Mouse (Mus musculus): Measurements from ENCODE around the gene Abcb1a.

Gene Abcb1a

GRCm38 (mm10) chr5:8659911-8660737 lies at the start of gene Abcb1a:
Abcb1a (plus strand) TSS chr5:8660077.
- in situ Hi-C loops (cut with MboI, MseI), result loop anchor here in 1 of 2 experiments (10.0 kb wide), 1 partner anchor 235 kb away; the partner anchor contains the start of genes Dbf4 and Slc25a40

- in situ Hi-C loops (cut with MboI, MseI), result no loop called here
Observed at GRCm38 (mm10) chr5:8622071-8622595, 37.7 kb upstream of the Abcb1a start.

GRCm38 (mm10) chr5:8622596-8623231 lies 37.2 kb upstream of the Abcb1a start, which contains the start of gene Rundc3b:
Rundc3b (minus strand) TSS chr5:8622952.
- in situ Hi-C loops (cut with MboI, MseI), result no loop called here

- in situ Hi-C loops (cut with MboI, MseI), result no loop called here
Observed at GRCm38 (mm10) chr5:8632901-8633300, 27.0 kb upstream of the Abcb1a start.

- in situ Hi-C loops (cut with MboI, MseI), result no loop called here
Observed at GRCm38 (mm10) chr5:8634489-8634975, 25.3 kb upstream of the Abcb1a start.

GRCm38 (mm10) chr5:8648300-8648699 lies 11.6 kb upstream of the Abcb1a start:
- in situ Hi-C loops (cut with MboI, MseI), result no loop called here

- in situ Hi-C loops (cut with MboI, MseI), result no loop called here
Observed at GRCm38 (mm10) chr5:8648774-8649173, 11.1 kb upstream of the Abcb1a start.

GRCm38 (mm10) chr5:8652085-8652484 lies 7.8 kb upstream of the Abcb1a start:
- in situ Hi-C loops (cut with MboI, MseI), result no loop called here

- in situ Hi-C loops (cut with MboI, MseI), result loop anchor here in 1 of 2 experiments (10.0 kb wide), 1 partner anchor 236 kb away; the partner anchor contains the start of genes Dbf4 and Slc25a40
Observed at GRCm38 (mm10) chr5:8660738-8661151, 868 bp downstream of the Abcb1a start.

GRCm38 (mm10) chr5:8664678-8665077 lies 4.8 kb downstream of the Abcb1a start:
- in situ Hi-C loops (cut with MboI, MseI), result loop anchor here in 1 of 2 experiments (10.0 kb wide), 1 partner anchor 240 kb away; the partner anchor contains the start of genes Dbf4 and Slc25a40

GRCm38 (mm10) chr5:8667758-8668474 lies 8.0 kb downstream of the Abcb1a start:
- in situ Hi-C loops (cut with MboI, MseI), result loop anchor here in 1 of 2 experiments (10.0 kb wide), 1 partner anchor 243 kb away; the partner anchor contains the start of genes Dbf4 and Slc25a40

- in situ Hi-C loops (cut with MboI, MseI), result loop anchor here in 1 of 2 experiments (10.0 kb wide), 1 partner anchor 245 kb away; the partner anchor contains the start of genes Dbf4 and Slc25a40
Observed at GRCm38 (mm10) chr5:8669606-8670005, 9.7 kb downstream of the Abcb1a start.

GRCm38 (mm10) chr5:8675262-8675951 lies 15.5 kb downstream of the Abcb1a start:
- in situ Hi-C loops (cut with MboI, MseI), result no loop called here

- in situ Hi-C loops (cut with MboI, MseI), result no loop called here
Observed at GRCm38 (mm10) chr5:8675952-8676262, 16.0 kb downstream of the Abcb1a start.

- in situ Hi-C loops (cut with MboI, MseI), result loop anchor here (5.0 kb wide), 2 partner anchors 41 to 51 kb away; no protein-coding TSS in a partner anchor
Observed at GRCm38 (mm10) chr5:8681166-8681565, 21.3 kb downstream of the Abcb1a start.

GRCm38 (mm10) chr5:8683686-8684085 lies 23.8 kb downstream of the Abcb1a start:
- in situ Hi-C loops (cut with MboI, MseI), result loop anchor here (5.0 kb wide), 2 partner anchors 39 to 49 kb away; no protein-coding TSS in a partner anchor

- in situ Hi-C loops (cut with MboI, MseI), result loop anchor here in 1 of 2 experiments (5.0 kb wide), 1 partner anchor 106 kb away; no protein-coding TSS in a partner anchor
Observed at GRCm38 (mm10) chr5:8686071-8686470, 26.2 kb downstream of the Abcb1a start.

GRCm38 (mm10) chr5:8687550-8687949 lies 27.7 kb downstream of the Abcb1a start:
- in situ Hi-C loops (cut with MboI, MseI), result loop anchor here in 1 of 2 experiments (5.0 kb wide), 1 partner anchor 105 kb away; no protein-coding TSS in a partner anchor

- in situ Hi-C loops (cut with MboI, MseI), result no loop called here
Observed at GRCm38 (mm10) chr5:8716061-8716460, 56.2 kb downstream of the Abcb1a start.

- in situ Hi-C loops (cut with MboI, MseI), result no loop called here
Observed at GRCm38 (mm10) chr5:8719556-8719955, 59.7 kb downstream of the Abcb1a start.

Measured in T-helper 17 cell (primary cell).